Mouse (Mus musculus) cerebellum, postnatal 4 days (tissue): Measurements from ENCODE around the gene Plin3.
A peak's percentile ranks its signal among the peaks of the same experiment; 100 is the strongest.

Source experiments
- DNase-seq, 2 experiments: peaks; one replicate each; pipeline ENCODE4 v3.0.0; 2022; ENCODE audit warnings: low spot score in 2 of 2, mixed read lengths in 1 of 2

The Plin3 gene

GRCm38 (mm10) chr17:56302363-56302996 lies 9.8 kb upstream of the Plin3 start:
- peak in 1 of 2 experiments; percentile 36 for DNase-seq

DNA sequence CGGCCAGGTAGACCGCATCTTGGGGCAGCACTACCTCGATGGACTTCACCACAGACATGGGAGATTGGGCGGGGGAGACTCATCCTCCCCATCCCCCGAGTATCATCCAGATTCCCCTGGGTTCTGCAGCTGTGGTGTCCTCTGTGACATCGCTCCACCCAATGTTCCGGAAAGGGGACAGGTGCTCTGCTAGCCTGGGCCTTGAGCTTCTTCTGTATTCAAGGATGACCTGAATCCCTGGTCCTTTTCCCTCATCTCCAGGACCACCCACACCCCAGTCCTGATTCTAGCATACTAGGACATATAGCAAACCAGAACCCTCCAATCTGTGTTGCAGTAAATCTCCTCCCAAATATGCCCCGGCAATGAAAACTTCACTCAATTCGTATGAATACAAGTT lies 7.5 kb upstream of the Plin3 start, which contains the start of gene Arrdc5:
Gene Arrdc5, minus strand, starts transcription at position 101 of the 400 bp plus-strand sequence.
- DNase-seq = no peak

- no peak for DNase-seq
Measured at GRCm38 (mm10) chr17:56298238-56298637, 5.6 kb upstream of the Plin3 start.

DNA sequence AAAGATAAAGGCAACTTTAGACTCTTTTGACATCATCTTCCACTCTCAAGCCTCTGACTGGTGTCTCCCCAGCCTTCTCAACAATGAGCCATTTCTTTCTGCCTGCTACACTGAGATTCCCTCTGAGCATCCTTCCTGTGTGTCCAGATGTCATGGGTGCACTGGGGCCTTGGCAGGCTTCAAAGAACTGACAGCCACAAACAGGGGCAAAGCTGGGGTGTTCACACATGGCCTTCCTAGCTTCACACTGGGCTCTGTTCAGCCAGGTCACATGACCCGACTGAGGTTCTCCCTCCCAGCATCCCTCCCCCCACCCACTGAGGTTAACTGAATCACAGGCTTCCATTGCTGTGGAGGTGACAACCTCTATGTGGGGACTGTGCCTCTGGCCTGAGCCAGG lies 3.5 kb upstream of the Plin3 start:
- no peak for DNase-seq

GRCm38 (mm10) chr17:56294241-56294640 lies 1.6 kb upstream of the Plin3 start:
- peak in 1 of 2 experiments; percentile 79 for DNase-seq

- DNase-seq = no peak
Measured at GRCm38 (mm10) chr17:56293291-56293690, 618 bp upstream of the Plin3 start.

DNA sequence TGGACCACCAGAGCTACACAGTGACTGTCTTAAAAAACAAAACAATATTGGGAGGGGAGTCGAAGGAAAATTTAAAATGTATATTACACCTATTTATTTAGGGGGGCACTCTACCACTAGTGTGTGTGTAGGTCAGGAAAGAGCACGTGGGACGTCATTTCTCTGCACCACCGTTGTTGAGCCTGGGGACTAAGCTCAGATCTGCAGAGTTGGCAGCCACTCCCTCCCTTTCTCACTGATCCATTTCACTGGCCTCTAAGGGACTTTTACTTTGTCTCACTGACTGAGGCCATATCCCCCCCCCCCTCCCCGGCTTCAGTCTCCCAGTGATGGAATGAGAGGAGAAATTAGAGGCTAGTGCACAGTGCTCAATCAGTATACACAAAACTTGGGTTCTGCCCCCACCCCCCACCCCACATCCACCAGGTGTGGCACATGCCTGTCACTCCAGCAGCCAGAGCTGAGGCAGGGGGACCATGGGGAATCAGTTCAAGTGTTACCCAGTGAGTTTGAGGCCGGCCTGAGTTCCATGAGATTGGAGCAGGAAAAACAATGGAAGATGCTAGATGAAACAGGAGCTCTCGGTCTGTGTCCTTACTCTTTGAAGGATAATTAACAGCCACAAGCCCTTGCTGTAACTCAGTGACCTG lies 722 bp downstream of the Plin3 start:
- no peak for DNase-seq

GRCm38 (mm10) chr17:56291171-56291511 lies 1.5 kb downstream of the Plin3 start:
- peak; percentile 62 to 85 for DNase-seq

DNA sequence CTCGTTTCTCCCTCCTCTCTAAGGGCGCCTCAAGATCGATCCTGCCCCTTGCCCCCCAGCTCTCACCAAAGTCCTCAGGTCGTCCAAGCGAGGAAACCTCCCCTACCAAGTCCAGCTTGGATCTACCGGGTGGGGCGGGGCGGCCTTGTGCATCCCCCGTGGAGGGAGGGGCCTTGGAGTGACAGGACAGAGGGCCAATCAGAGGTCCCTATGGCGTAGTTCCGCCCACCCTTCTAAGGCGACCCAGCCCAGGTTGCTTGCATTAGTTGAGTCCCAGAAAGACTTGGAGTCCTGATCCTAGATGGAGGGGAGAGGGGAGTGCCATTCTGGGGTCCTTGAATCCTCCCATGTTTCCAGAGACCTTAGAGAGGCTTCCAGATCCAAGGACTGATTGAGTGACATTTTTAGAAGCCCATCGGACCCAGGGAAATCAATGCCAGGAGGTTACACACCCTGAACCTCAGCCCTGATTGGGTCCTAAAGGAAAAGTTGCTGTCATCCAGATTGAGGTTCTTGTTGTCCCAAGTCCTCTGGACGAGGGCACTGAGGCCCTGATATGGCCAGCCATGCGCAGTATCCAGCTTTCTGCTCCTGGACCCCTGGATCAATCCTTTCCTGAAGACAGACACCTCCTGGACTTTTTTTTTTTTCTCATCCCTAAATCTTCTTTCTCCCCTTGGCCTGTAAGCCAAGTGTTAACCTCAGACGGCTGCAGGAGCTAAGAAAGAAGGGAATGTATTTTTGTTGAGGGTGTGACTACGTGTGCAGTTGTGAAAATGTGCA lies 2.1 kb downstream of the Plin3 start:
- peak; percentile 63 to 64 for DNase-seq

- DNase-seq = no peak
Measured at GRCm38 (mm10) chr17:56289371-56290331, 3.0 kb downstream of the Plin3 start.

DNA sequence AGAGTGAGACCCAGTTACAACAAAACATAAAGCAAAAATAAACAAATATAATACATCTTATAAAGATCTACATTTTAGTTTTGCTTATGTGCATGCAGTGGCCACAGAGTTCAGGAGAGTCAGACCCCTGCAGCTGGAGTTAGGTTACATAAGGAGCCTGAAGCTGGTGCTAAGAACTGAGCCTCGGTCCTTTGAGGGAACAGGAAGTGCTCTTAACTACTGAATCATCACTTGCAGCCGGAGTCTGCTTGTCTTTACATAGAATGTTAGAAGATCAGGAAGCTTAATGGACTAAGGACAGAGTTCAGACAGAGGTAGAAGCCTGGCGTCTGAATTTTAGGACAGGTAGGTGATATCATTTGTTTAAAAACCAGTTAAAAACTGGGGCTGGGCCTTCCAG lies 3.8 kb downstream of the Plin3 start:
- DNase-seq = no peak

DNA sequence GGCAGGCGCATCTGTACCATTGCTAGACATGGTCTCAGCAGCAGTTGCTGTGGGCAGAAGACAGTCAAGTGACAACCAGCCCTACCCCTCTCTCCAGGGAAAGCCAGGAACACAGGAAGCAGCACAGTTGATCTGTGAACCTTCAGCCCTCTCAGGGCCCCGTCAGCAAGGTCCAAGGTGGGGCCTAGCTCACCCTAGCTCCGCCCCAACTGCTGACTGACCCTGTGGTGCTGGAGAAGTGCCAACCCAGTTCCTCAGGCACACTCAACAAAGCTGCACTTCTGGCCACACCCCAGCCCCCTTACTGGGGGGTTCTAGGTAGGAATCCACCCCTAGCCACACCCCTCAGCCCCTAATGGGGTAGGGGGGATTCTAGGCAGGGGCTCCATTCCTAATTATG lies 4.8 kb downstream of the Plin3 start:
- DNase-seq = no peak

DNA sequence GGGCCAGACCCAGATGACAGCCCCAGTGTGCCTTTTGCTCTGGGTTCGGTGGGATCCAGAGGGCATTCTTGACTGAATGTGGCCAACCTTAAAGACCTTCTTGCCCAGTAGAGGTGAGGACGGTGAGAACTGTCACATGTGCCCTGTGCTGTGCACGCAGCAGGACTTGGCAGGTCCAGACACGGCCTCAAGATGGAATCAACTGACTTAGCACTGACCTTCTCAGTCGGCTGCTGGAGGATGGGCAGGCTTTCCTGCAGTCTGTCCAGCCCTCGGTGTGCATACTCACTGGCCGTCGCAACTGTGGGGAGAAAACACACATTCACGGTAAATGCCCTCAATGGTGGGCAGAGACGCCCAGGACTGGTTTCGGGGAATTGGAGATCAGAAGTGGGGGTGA lies 6.7 kb downstream of the Plin3 start:
- no peak for DNase-seq

DNA sequence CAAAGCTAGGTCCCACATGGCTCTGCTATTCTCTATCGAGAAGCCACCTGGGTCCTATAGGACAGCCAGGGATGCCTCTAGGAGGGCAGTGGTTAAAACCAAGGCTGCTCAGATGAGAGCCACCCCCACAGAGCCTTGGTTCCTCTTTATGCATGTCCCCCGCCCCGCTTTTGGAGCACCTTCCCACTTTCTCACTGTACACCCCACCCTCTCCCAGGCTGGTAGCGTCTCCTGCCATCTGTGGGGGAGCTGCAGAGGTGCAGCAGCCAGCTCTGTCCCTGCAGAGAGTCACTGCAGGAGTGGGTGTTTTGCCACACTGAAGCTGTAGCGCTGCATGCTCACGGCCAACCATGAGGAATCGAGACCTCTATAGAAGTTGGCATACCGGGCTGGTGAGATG lies 9.4 kb downstream of the Plin3 start:
- no peak for DNase-seq

GRCm38 (mm10) chr17:56282802-56283201 lies 9.9 kb downstream of the Plin3 start:
- DNase-seq = no peak

DNA sequence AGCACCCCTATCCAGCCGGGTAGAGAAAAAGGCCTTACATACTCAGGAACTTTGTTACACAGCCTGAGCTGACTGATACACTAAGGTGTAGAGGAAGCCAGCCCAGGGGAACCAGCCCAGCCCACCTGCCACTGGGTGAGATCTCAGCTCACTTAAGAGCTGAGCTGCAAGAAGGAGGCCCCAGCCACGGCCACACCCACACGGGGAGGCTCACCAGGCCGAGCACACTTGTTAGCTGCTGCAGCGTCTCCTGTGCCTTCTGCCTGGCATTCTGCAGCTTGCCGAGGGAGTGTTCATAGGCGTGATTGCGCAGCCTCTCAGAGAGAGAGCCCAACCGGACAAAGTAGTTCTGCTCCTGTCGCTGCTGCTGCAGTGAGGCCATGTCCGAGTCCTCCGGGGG lies 11.5 kb downstream of the Plin3 start:
- no peak for DNase-seq

DNA sequence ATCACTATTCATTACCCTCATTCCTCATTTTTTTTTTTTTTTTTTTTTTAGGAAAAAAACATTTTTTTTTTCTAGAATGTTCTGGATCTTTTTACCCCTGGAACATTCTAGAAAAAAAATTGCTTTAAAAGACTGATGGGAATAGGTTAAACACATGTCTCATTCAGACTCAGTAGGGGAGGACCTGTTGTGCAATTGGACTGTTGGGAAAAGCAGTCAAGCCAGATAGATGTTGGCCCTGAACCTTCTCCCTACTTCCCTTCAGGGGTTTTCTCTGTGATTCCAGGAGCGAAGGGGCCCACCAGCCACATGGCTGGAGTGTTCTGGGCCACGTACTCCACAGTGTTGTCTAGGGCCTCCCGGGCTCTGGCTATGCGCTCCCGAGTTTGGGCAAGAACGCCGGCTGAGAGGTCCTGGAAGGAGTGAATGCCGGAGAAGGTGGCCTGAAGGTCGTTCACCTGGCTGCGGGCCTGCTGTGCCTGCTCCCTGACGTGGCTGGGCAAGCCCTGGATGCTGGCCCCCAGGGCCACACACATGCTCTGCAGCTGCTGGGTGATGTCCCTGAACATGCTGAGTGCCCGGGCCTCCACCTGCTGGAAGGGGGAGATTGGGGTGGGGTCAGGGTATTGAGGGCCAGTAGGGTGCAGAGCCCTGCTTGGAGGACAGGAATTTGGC lies 13.1 kb downstream of the Plin3 start:
- DNase-seq = no peak

GRCm38 (mm10) chr17:56278340-56278739 lies 14.3 kb downstream of the Plin3 start:
- no peak for DNase-seq

GRCm38 (mm10) chr17:56277567-56277893 lies 15.1 kb downstream of the Plin3 start:
- DNase-seq = no peak

DNA sequence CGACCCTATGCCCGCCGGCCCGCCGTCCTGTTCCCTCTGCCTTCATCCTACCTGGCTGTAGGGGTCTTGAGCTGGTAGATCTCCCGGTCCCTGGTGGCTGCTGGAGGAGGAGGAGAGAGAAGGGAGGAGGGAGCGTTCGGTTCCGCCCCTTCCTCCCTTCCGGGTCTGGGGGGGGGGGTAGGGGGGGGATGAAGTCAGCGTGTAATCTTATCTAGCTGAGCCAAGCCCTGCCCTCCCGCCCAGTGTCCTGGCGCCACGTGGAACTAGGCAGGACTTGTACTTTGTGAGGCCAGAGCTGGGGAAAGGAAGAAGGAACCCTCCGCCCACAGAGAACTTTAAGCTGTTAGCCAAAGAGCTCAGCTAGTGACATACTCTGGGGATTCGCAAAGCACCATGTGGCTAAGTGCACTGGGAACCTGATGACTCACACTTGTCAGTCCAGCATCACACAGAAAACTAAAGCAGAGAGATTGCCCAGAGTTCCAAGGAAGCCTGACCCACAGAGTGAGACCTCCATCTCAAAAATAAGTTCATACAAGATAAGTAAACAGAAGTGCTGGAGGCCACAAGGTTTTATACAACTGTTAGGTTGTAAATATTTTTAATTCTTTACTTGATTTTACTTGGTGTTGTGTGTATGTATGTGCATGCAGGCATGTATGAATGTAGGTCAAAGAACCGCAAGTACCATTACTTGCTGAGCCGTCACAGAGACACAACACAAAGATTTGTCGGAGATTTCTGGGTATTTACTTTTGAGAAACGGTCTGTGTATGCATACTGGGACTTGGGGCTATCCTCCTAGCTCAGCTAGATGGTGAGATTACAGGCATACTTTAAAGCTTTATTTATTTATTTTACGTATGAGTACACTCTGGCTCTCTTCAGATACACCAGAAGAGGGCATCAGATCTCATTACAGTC lies 15.8 kb downstream of the Plin3 start, which contains the start of gene Ticam1:
Gene Ticam1, minus strand, starts transcription at position 144 of the 924 bp plus-strand sequence.
- peak in 1 of 2 experiments; percentile 51 for DNase-seq
